Mouse (Mus musculus): ENCODE data around the gene Hnrnpul2. TPM values are rescaled to one million over a fixed set of nuclear protein-coding genes. Genes with fewer than 3 reads are reported as not detected.

Gene Hnrnpul2
- 10 to 100 TPM; 46.0 to 48.9 (median 46.9) TPM for total RNA-seq (2022)

DNA sequence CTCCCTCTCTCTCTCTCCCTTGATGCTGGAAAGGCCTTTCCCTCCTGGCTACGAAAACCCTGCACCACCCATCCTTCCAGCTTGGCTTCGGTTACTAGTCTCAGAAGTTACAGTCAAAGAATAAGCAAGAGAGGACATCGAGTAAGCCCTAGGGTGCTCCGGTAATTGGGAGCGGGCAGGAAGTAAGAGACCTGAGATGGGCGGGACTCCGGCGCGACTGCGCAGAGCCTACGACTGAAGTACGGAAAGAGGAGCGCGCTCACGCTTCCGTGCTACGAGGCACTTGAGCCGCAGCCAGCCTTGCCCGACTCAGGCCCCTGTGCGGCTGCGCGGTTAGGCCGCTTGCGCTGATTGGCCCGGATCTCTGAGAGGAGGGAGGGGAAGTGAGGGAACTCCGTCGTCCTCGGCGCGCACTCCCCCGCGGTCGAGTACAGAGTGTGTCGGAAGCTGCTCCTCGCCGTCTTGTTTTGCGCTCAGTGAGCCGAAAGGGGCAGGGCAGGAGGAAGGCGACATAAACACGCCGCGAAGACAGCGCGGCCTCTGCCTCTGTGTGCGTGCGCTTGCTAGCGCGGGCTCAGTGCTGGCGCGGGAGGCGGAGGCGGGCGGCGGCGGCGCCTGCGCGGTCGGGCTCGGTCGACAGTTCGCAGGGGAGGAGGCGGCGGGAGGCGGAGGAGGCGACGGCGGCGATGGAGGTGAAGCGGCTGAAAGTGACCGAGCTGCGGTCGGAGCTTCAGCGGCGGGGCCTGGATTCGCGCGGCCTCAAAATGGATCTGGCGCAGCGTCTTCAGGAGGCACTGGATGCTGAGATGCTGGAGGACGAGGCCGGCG, at the start of gene Hnrnpul2:
Gene Hnrnpul2 (plus strand): TSS at position 415 of the 828 bp plus-strand sequence.
- peak; percentile 98 for DNase-seq (ENCODE audit: low spot score)

GRCm38 (mm10) chr19:8770567-8771270, 49.1 kb upstream of the Hnrnpul2 start, which contains the start of gene Tmem223:
Gene Tmem223, plus strand, starts transcription at chr19:8770996.
- DNase-seq (ENCODE audit: low spot score) = peak; percentile 83

DNA sequence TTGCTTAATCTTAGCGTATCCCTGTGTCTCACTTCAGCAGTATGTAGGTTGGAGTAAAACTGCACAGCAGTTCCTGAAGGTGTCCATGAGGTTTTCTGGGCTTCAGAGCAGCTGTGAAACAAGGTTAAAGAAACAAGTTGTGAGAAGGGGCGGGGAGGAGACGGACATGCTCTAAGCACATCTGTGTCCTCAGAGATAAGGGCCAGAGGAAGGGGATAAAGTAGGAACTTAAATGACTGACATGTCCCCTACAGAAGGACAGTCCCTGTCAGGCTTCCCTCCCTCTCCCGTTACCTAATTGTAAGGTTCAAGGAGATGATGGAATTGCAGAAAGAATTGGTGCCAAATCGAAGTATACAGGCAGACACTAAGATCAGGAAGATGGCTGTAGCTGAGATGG, 46.8 kb upstream of the Hnrnpul2 start:
- DNase-seq (ENCODE audit: low spot score) = no peak

GRCm38 (mm10) chr19:8773409-8773808, 46.4 kb upstream of the Hnrnpul2 start:
- no peak for DNase-seq (ENCODE audit: low spot score)

- DNase-seq (ENCODE audit: low spot score) = peak; percentile 95
Measured at GRCm38 (mm10) chr19:8774086-8774835, 45.5 kb upstream of the Hnrnpul2 start, which contains the start of gene Tmem179b. Gene Tmem179b, minus strand, starts transcription at chr19:8774467.

DNA sequence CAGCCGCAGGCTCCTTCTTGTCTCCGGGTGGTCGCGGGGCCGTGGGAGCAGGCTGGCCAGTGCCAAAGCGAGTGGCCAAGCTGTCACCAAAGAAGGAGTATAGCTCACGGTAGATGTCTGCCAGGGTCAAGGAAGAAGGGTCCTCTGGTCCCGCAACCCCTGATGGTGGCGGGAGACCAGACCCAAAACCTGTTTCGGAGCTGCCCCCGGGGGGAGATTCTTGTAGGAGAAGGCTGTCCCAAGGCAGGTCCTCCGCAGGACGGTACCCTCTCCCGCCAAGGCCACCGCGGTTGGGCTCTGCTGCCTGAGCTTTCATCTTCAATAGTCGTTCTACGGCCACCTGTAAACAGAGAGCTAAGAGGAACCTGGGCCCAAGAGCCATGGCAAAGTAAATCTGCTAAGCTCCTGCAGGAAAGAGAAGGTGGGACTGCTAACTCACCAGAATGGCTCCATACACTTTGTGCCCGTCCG, 44.8 kb upstream of the Hnrnpul2 start:
- DNase-seq (ENCODE audit: low spot score) = peak; percentile 21

DNA sequence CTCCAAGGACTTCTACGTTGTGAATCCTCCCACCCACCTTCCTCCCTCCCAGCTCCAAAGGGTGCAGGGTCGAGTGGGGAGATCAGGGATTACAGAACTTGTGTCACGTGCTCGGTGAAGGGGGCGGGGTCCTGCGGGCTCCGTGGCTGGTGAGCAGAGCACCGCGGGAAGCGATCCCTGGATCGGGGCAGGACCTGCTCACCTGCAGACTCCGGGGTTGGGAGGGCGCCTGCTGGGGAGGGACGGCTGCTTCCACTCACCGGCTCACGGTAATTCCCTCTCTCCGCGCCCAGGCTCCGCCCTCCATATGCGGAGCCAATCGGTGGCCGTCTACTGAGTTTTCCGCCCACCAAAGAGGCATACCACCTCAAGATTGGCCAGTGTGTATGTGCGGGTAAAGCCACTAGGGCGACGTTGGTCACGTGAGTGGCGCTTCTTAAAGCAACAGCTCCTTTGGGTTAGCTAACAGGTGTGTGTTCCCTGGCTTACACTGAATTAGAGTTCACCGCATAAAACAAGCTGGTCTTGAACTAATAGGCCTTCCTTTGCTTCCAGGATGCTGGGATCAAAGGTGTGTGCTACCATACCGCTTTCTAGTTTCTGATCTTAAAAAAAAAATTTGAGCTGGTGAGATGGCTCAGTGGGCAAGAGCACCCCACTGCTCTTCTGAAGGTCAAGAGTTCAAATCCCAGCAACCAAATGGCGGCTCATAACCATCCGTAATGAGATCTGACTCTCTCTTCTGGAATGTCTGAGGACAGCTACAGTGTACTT, 33.6 kb upstream of the Hnrnpul2 start, which contains the start of gene Taf6l:
Gene Taf6l (minus strand): TSS at position 410 of the 774 bp plus-strand sequence.
- peak; percentile 95 for DNase-seq (ENCODE audit: low spot score)

GRCm38 (mm10) chr19:8788521-8788920, 31.3 kb upstream of the Hnrnpul2 start:
- DNase-seq (ENCODE audit: low spot score) = no peak

GRCm38 (mm10) chr19:8789171-8789570, 30.6 kb upstream of the Hnrnpul2 start:
- no peak for DNase-seq (ENCODE audit: low spot score)

DNA sequence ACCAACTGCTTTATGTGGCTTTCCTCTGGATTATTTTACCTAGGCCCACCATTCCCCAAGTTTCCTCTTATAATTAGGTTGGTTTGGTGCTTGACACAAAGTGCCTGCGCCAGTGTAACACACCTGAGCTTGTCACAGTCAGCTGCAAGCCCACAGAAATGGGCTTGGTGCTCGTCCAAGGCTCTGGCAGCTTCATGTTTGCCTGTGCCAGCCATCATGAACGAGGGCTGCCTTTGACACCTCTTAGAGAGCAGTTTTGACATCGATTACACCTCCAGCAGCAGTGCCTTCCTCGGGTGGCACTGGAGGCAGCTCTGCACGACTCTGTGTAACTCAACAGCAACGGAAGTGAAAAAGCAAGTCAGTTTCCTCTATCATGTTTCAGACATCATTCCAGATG, 29.6 kb upstream of the Hnrnpul2 start:
- DNase-seq (ENCODE audit: low spot score) = no peak

GRCm38 (mm10) chr19:8798264-8798946, 21.4 kb upstream of the Hnrnpul2 start, which contains the start of gene Polr2g:
Gene Polr2g, minus strand, starts transcription at chr19:8798577.
- DNase-seq (ENCODE audit: low spot score) = peak; percentile 91

DNA sequence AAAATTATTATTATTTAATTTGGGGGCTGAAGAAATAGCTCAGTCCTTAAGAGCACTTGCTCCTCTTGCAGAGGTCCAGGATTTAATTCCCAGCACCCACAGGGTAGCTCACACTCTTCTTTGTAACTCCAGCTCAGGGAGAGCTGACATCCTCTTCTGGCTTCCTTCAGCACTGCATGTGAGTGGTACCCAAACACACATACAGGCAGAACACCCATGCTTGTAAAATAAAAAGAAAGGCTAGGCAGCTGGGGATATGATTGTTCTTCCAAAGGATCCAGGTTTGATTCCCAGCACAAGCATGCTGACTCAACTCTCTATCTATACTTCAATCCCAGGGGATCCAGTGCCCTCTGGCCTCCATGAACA, 20.9 kb upstream of the Hnrnpul2 start:
- no peak for DNase-seq (ENCODE audit: low spot score)

GRCm38 (mm10) chr19:8802130-8802821, 17.5 kb upstream of the Hnrnpul2 start, which contains the start of gene Zbtb3:
Gene Zbtb3, plus strand, starts transcription at chr19:8802555.
- DNase-seq (ENCODE audit: low spot score) = peak; percentile 98

- no peak for DNase-seq (ENCODE audit: low spot score)
Measured at GRCm38 (mm10) chr19:8803204-8803780, 16.5 kb upstream of the Hnrnpul2 start.

DNA sequence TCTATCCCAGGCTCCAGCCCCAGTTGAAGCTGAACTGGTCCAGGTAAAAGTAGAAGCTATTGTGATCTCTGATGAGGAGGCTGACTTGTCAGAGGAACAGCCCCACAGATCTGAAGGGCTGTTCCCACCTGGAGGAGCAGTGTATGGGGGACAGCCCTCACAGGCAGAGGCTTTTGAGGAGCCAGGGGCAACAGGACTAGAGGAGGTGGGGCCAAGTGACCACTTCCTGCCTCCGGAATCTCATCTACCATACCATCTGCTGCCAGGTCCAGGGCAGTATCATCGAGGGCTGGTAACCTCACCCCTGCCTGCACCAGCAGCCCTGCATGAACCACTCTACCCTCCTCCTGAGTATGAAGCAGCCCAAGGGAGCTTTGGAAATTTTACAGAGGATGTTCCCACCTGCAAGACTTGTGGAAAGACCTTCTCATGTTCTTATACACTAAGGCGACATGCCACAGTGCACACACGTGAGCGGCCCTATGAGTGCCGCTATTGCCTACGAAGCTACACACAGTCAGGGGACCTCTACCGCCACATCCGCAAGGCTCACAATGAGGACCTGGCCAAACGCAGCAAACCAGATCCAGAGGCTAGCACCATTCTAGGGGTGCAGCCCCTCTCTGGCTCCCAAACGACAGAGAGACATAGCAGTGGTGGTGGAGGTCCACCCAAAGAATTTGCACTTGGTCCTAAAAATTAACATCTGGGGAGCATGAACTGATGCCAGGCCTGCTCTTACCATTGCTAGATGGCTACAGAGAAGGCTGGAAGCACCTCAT, 15.7 kb upstream of the Hnrnpul2 start:
- DNase-seq (ENCODE audit: low spot score) = no peak

DNA sequence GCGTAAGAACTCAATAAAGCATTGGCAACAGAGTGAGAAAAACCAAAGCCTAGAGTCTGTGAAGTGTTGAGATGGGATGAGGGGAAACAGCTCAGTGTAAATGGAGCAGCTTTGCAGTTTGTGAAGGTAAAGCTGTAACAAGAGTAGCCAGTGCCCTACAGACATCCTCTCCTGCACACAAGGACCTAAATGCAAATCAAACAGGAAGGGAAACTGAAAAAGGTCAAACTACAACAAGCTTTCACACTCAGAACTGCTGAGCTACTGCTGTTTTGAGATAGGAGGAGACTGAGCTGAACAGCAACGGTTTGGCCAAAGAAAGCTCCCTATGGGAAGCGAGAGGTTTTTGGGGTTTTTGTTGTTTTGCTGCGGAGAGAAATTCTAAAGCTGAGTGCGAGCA, 13.0 kb upstream of the Hnrnpul2 start:
- DNase-seq (ENCODE audit: low spot score) = no peak

- DNase-seq (ENCODE audit: low spot score) = no peak
Measured at GRCm38 (mm10) chr19:8815812-8816211, 4.0 kb upstream of the Hnrnpul2 start.

GRCm38 (mm10) chr19:8817001-8817400, 2.8 kb upstream of the Hnrnpul2 start:
- DNase-seq (ENCODE audit: low spot score) = no peak
